ENCODE assay signal across 17 mouse cellular contexts in genomic region chr3:158148998-158149397, GRCm38 (mm10).
"Had no signal": no experiment of that assay in that cellular context is flagged by ENCODE, and none has a peak within 500 bp of the region (broad histone marks: within the 10 kb centered on the region; RNA-seq: fewer than 3 reads in every experiment).

No protein-coding gene starts in this region.

- H3K27me3 ChIP-seq: lung, embryonic 15.5 days; megakaryocyte, embryonic 14.5 days; midbrain, embryonic 13.5 days; midbrain, embryonic 15.5 days; neural tube, embryonic 12.5 days; stomach, embryonic 15.5 days had no signal

- H3K27ac ChIP-seq: lung, embryonic 15.5 days; macrophage; midbrain, embryonic 13.5 days; midbrain, embryonic 15.5 days; neural tube, embryonic 12.5 days; stomach, embryonic 15.5 days; stomach, postnatal 0 days had no signal

- H3K4me2 ChIP-seq: lung, embryonic 15.5 days; midbrain, embryonic 11.5 days; midbrain, embryonic 13.5 days; midbrain, embryonic 15.5 days; neural tube, embryonic 12.5 days; stomach, embryonic 15.5 days had no signal

- ATAC-seq: lung, postnatal 0 days; midbrain, embryonic 13.5 days; midbrain, embryonic 15.5 days had no signal

- H3K4me1 ChIP-seq: lung, embryonic 15.5 days; megakaryocyte, embryonic 14.5 days; midbrain, embryonic 13.5 days; midbrain, embryonic 15.5 days; neural tube, embryonic 12.5 days; stomach, embryonic 15.5 days had no signal

- H3K9ac ChIP-seq: lung, embryonic 15.5 days; midbrain, embryonic 13.5 days; midbrain, embryonic 15.5 days; neural tube, embryonic 12.5 days; stomach, embryonic 15.5 days had no signal

- H3K4me3 ChIP-seq: lung, embryonic 15.5 days; megakaryocyte, embryonic 14.5 days; midbrain, embryonic 13.5 days; midbrain, embryonic 15.5 days; neural tube, embryonic 12.5 days; stomach, embryonic 15.5 days had no signal

- DNase-seq: lung, adult 2 months; lung, postnatal 14 days; lung, postnatal 36 days; right cerebral cortex, postnatal 14 days; thymus, adult 2 months; thymus, postnatal 25 days; thymus, postnatal 4 days had no signal

- H3K36me3 ChIP-seq: lung, embryonic 15.5 days; midbrain, embryonic 13.5 days; midbrain, embryonic 15.5 days; neural tube, embryonic 12.5 days; stomach, embryonic 15.5 days had no signal

- H3K9me3 ChIP-seq: lung, embryonic 15.5 days; megakaryocyte, embryonic 14.5 days; midbrain, embryonic 13.5 days; midbrain, embryonic 15.5 days; neural tube, embryonic 12.5 days; stomach, embryonic 15.5 days had no signal
